Mouse (Mus musculus): ENCODE measurements around the gene Ncbp2. TPM values are rescaled to one million over a fixed set of nuclear protein-coding genes. Genes with fewer than 3 reads are reported as not detected.

Gene Ncbp2
- polyA plus RNA-seq, 1 experiment = 32.6 TPM

DNA sequence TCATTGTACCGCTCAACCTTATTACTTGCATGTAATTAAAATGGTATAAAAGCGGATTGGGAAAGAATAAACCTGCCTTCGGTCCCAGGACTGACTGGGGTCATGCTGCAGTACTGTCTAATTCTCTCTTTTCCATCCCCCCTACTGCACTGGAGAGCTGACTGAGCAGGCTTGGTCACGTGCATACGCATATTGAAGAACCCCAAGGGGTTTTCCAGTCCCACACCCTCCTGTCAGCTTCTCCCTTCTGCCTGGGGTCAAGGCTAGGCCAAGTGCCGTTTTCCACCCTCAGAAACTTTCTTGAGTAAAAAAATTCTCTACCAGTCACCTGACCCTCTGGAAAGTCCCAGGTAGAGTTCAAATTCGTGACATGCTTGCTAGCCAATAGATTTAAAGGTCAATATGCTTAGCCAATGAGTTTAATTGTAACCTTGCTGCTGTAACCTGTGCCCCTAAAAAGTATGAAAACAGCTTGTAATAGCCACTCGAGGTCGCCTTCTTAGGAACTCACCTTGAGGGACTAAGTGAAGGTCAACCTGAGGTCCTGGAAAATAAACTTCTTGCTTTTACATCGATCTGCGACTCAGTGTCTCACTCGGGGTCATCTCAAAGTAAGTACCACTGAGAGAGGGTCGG lies 21.6 kb upstream of the Ncbp2 start:
- no peaks in the 10 kb centered on the region for H3K36me3 ChIP-seq (ENCODE audit: control insufficient read depth, insufficient read depth, low read length)
- TF ChIP-seq CTCF (IDR thresholded peaks at IDR 0.05; ENCODE audit: control insufficient read depth, insufficient read depth, insufficient replicate concordance, low read depth, low read length) (no peak), POLR2A (IDR thresholded peaks at IDR 0.05; ENCODE audit: control insufficient read depth, low read depth, low read length) (no peak)
- H3K4me3 ChIP-seq (ENCODE audit: control insufficient read depth, low read depth, low read length) = no peak overlapping the region
- H3K27me3 ChIP-seq (ENCODE audit: control insufficient read depth, insufficient read depth, low read length) = no peaks in the 10 kb centered on the region
- H3K4me1 ChIP-seq (ENCODE audit: control insufficient read depth, insufficient read depth, low read length) = peaks cover 4% of the 10 kb centered on the region; the same call in 1 of the 2 replicates
- H3K27ac ChIP-seq (ENCODE audit: control insufficient read depth, insufficient read depth, low read depth, low read length) = no peak overlapping the region

DNA sequence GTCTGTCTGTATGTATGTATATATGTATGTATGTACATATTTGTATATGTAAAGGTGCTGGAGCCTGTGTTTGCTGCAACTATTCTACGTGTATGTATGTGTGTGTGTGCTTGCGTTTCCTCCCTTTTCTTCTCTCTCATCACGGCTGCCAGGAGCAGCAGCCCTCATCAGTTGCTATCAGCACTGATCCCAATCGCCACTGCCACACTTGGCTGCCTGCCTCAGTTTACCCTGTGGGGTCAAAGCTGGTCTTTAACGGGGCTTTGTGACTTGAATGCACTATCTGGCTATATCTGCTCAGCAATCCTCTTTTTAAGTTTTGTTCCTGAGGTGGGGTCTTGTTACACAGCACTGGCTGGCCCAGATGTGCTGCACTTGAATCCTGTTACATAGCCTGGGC lies 20.9 kb upstream of the Ncbp2 start:
- H3K4me3 ChIP-seq (ENCODE audit: control insufficient read depth, low read depth, low read length) = no peak overlapping the region
- H3K4me1 ChIP-seq (ENCODE audit: control insufficient read depth, insufficient read depth, low read length) = peaks cover 4% of the 10 kb centered on the region; the same call in 1 of the 2 replicates
- no peak overlapping the region for H3K27ac ChIP-seq (ENCODE audit: control insufficient read depth, insufficient read depth, low read depth, low read length)
- no peak for TF ChIP-seq CTCF (IDR thresholded peaks at IDR 0.05; ENCODE audit: control insufficient read depth, insufficient read depth, insufficient replicate concordance, low read depth, low read length)
- no peak for TF ChIP-seq POLR2A (IDR thresholded peaks at IDR 0.05; ENCODE audit: control insufficient read depth, low read depth, low read length)
- no peaks in the 10 kb centered on the region for H3K36me3 ChIP-seq (ENCODE audit: control insufficient read depth, insufficient read depth, low read length)
- no peaks in the 10 kb centered on the region for H3K27me3 ChIP-seq (ENCODE audit: control insufficient read depth, insufficient read depth, low read length)

- H3K27me3 ChIP-seq (ENCODE audit: control insufficient read depth, insufficient read depth, low read length) = peaks cover 3% of the 10 kb centered on the region; the same call in 1 of the 2 replicates
- no peaks in the 10 kb centered on the region for H3K36me3 ChIP-seq (ENCODE audit: control insufficient read depth, insufficient read depth, low read length)
- H3K27ac ChIP-seq (ENCODE audit: control insufficient read depth, insufficient read depth, low read depth, low read length) = no peak overlapping the region
- peaks cover 24% of the 10 kb centered on the region for H3K4me1 ChIP-seq (ENCODE audit: control insufficient read depth, insufficient read depth, low read length)
- TF ChIP-seq POLR2A (IDR thresholded peaks at IDR 0.05; ENCODE audit: control insufficient read depth, low read depth, low read length) (no peak), CTCF (IDR thresholded peaks at IDR 0.05; ENCODE audit: control insufficient read depth, insufficient read depth, insufficient replicate concordance, low read depth, low read length) (no peak)
- H3K4me3 ChIP-seq (ENCODE audit: control insufficient read depth, low read depth, low read length) = no peak overlapping the region
These were observed 17.0 kb upstream of the Ncbp2 start for GRCm38 (mm10) chr16:31931330-31931729.

GRCm38 (mm10) chr16:31932255-31932654 lies 16.1 kb upstream of the Ncbp2 start:
- Histone ChIP-seq H3K27me3 (ENCODE audit: control insufficient read depth, insufficient read depth, low read length) (peaks cover 3% of the 10 kb centered on the region; the same call in 1 of the 2 replicates), H3K4me1 (ENCODE audit: control insufficient read depth, insufficient read depth, low read length) (peaks cover 24% of the 10 kb centered on the region), H3K27ac (ENCODE audit: control insufficient read depth, insufficient read depth, low read depth, low read length) (no peak overlapping the region), H3K36me3 (ENCODE audit: control insufficient read depth, insufficient read depth, low read length) (no peaks in the 10 kb centered on the region), H3K4me3 (ENCODE audit: control insufficient read depth, low read depth, low read length) (no peak overlapping the region)
- no peak for TF ChIP-seq CTCF (IDR thresholded peaks at IDR 0.05; ENCODE audit: control insufficient read depth, insufficient read depth, insufficient replicate concordance, low read depth, low read length)

- Histone ChIP-seq H3K27me3 (ENCODE audit: control insufficient read depth, insufficient read depth, low read length) (peaks cover 3% of the 10 kb centered on the region; the same call in 1 of the 2 replicates), H3K4me3 (ENCODE audit: control insufficient read depth, low read depth, low read length) (peak overlapping the region; percentile 75), H3K4me1 (ENCODE audit: control insufficient read depth, insufficient read depth, low read length) (peaks cover 24% of the 10 kb centered on the region), H3K36me3 (ENCODE audit: control insufficient read depth, insufficient read depth, low read length) (no peaks in the 10 kb centered on the region), H3K27ac (ENCODE audit: control insufficient read depth, insufficient read depth, low read depth, low read length) (no peak overlapping the region; the same call in 1 of the 2 replicates)
- TF ChIP-seq POLR2A (IDR thresholded peaks at IDR 0.05; ENCODE audit: control insufficient read depth, low read depth, low read length) (no peak), CTCF (IDR thresholded peaks at IDR 0.05; ENCODE audit: control insufficient read depth, insufficient read depth, insufficient replicate concordance, low read depth, low read length) (peak; percentile 73; the same call in 1 of the 2 replicates)
These were observed 15.2 kb upstream of the Ncbp2 start for GRCm38 (mm10) chr16:31932840-31933697.

DNA sequence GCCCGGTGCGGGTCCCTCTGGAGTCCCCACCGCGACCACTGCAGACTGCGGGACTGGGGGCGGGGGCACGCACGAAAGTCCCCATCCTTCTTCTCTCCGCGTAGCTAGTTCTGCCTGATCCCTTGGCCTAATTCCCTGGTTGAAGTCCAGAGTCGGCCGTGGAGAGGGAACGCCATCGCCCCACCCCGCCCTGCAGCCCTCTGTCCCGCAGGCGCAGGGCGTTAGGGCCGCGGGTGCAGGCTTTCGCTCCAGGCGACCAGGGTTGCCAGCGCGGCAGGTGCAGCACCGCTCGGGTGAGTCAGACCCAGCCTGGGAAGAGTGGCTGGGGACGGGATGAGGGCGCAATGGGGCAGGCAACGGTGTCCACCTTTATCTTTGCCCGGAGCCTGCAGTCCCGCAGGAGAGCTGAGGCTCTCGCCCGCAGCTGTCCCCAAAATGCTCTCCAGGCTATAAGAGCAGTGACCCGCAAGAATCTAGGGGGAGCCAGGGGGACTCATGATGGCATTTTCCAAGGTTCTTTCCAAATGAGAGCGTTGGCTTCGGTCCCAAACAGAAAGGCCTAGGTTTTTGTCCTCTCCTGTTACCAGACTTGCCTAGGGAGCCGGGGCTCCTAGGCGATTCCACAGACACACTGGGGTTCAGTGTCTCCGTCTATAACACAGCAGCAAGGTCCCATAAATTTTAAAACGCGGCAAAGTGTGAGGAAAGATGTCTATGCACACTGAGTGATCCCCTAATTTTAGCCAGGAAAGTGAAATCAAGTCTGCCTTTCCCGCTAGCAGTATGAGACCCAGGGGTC lies 14.4 kb upstream of the Ncbp2 start, which contains the start of gene Pigz:
Gene Pigz (plus strand): TSS at position 101 of the 799 bp plus-strand sequence.
- Histone ChIP-seq H3K27ac (ENCODE audit: control insufficient read depth, insufficient read depth, low read depth, low read length) (no peak within 1 kb of the TSS; the same call in 1 of the 2 replicates), H3K4me1 (ENCODE audit: control insufficient read depth, insufficient read depth, low read length) (peaks cover 24% of the 10 kb centered on the region), H3K36me3 (ENCODE audit: control insufficient read depth, insufficient read depth, low read length) (no peaks in the 10 kb centered on the region), H3K27me3 (ENCODE audit: control insufficient read depth, insufficient read depth, low read length) (peaks cover 3% of the 10 kb centered on the region; the same call in 1 of the 2 replicates), H3K4me3 (ENCODE audit: control insufficient read depth, low read depth, low read length) (peak within 1 kb of the TSS; percentile 75)
- no peak for TF ChIP-seq CTCF (IDR thresholded peaks at IDR 0.05; ENCODE audit: control insufficient read depth, insufficient read depth, insufficient replicate concordance, low read depth, low read length)
- TF ChIP-seq POLR2A (IDR thresholded peaks at IDR 0.05; ENCODE audit: control insufficient read depth, low read depth, low read length) = no peak

Measured in testis, adult 2 months (tissue).